Mouse (Mus musculus) hindbrain, embryonic 13.5 days (tissue): ENCODE data around the gene Ptchd4. TPM values are rescaled to one million over a fixed set of nuclear protein-coding genes. Genes with fewer than 3 reads are reported as not detected.

ENCODE experiments used
- ATAC-seq: fragments of 200-750 bp; cut with Nextera tagmentation; 2 replicates; pipeline ENCODE4 v1.8.0; 2017; ENCODE audit warnings: moderate TSS enrichment; ENCODE audit not compliant: low FRiP score
- H3K27ac ChIP-seq: fragments of 300-500 bp; sonication (generic); 2 replicates; pipeline ENCODE4 v1.5.1; 2015; ENCODE audit warnings: inconsistent platforms, mild to moderate bottlenecking, moderate library complexity
- H3K27me3 ChIP-seq: fragments of 300-500 bp; sonication (generic); 2 replicates; pipeline ENCODE4 v1.6.1; 2015; ENCODE audit warnings: mild to moderate bottlenecking, inconsistent platforms
- H3K36me3 ChIP-seq: fragments of 300-500 bp; sonication (generic); 2 replicates; pipeline ENCODE4 v1.6.1; 2015; ENCODE audit warnings: mild to moderate bottlenecking, inconsistent platforms
- H3K4me1 ChIP-seq: fragments of 300-500 bp; sonication (generic); replicated peaks from 2 replicates; pipeline ENCODE4 v1.6.1; 2015; ENCODE audit warnings: inconsistent platforms
- H3K4me2 ChIP-seq: fragments of 300-500 bp; sonication (generic); 2 replicates; pipeline ENCODE4 v1.6.1; 2015; ENCODE audit warnings: inconsistent platforms, mild to moderate bottlenecking, moderate library complexity
- H3K4me3 ChIP-seq: fragments of 300-500 bp; sonication (generic); 2 replicates; pipeline ENCODE4 v1.5.1; 2015; ENCODE audit warnings: mild to moderate bottlenecking, inconsistent platforms
- H3K9ac ChIP-seq: fragments of 300-500 bp; sonication (generic); 2 replicates; pipeline ENCODE4 v1.6.1; 2015; ENCODE audit warnings: mild to moderate bottlenecking, inconsistent platforms
- H3K9me3 ChIP-seq: fragments of 300-500 bp; sonication (generic); 2 replicates; pipeline ENCODE4 v1.6.1; 2016; ENCODE audit warnings: inconsistent platforms
- WGBS: fragments of 180-500 bp; shearing (Covaris S2); methylation state at CpG from one replicate; pipeline ENCODE4 v1.1.7; 2015; 5-methylcytosine and 5-hydroxymethylcytosine counted together
- polyA plus RNA-seq: library from polyadenylated mRNA; unstranded; fragments of >200 nt; fragmentation: Nextera tagmentation; extraction: Ambion mirVana; gene quantifications from 2 replicates; pipeline ENCODE4 v1.2.1, GENCODE M21; 2015

Ptchd4 gene
- polyA plus RNA-seq, 1 experiment from 2014 or later, result 9.9 TPM

DNA sequence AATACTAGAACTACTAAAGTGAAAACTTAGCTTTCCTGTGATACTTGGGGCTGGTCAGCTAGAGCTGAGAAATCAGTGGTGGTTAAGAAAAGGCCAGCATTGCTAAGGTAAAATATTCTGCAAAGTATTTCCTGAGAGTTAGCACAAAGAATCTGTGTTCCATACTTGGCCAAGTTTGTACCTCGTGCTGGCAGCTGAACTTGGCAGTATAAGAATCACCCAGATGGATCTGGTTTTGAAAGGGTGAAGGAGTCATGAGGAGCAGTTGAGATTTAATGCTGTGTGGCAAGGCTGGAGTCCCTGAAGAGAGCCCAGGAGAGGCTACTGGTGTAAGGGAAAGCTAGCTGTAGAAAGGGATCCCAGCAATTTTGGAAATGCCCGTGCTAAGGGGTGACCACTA lies 140.7 kb downstream of the Ptchd4 start:
- Histone ChIP-seq H3K4me2 (no peak overlapping the region), H3K9ac (no peak overlapping the region), H3K4me1 (no peaks in the 10 kb centered on the region), H3K27ac (no peak overlapping the region), H3K9me3 (0 out of 2 replicates have a peak, but pooled peaks cover 2% of the 10 kb centered on the region), H3K36me3 (no peaks in the 10 kb centered on the region), H3K27me3 (no peaks in the 10 kb centered on the region), H3K4me3 (no peak overlapping the region)
- WGBS, result 85% methylated on average over 2 of the region's 2 CpGs
- ATAC-seq, result no peak

DNA sequence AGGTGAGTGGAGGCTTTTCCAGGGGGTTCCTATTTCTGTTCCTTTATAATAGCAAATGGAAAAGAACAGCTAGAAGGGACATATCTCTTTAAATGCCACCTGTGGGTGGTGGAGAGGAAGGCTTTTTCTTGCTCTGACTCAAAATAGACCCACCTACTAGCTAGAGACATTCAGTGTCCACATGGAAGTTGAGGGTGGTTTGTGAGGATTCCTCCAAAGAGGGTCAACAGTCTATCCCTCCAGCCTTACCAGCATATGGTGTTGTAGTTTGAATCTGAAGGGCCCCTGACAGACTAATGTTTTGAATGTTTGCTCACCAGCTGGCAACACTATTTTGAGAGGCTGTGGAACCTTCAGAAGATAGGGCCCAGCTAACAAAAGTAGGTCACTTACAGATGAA lies 147.0 kb downstream of the Ptchd4 start:
- Histone ChIP-seq H3K27ac (no peak overlapping the region), H3K9ac (no peak overlapping the region), H3K27me3 (no peaks in the 10 kb centered on the region), H3K4me3 (no peak overlapping the region), H3K36me3 (no peaks in the 10 kb centered on the region), H3K4me2 (no peak overlapping the region), H3K9me3 (0 out of 2 replicates have a peak, but pooled peaks cover 3% of the 10 kb centered on the region), H3K4me1 (no peaks in the 10 kb centered on the region)
- ATAC-seq, result no peak

DNA sequence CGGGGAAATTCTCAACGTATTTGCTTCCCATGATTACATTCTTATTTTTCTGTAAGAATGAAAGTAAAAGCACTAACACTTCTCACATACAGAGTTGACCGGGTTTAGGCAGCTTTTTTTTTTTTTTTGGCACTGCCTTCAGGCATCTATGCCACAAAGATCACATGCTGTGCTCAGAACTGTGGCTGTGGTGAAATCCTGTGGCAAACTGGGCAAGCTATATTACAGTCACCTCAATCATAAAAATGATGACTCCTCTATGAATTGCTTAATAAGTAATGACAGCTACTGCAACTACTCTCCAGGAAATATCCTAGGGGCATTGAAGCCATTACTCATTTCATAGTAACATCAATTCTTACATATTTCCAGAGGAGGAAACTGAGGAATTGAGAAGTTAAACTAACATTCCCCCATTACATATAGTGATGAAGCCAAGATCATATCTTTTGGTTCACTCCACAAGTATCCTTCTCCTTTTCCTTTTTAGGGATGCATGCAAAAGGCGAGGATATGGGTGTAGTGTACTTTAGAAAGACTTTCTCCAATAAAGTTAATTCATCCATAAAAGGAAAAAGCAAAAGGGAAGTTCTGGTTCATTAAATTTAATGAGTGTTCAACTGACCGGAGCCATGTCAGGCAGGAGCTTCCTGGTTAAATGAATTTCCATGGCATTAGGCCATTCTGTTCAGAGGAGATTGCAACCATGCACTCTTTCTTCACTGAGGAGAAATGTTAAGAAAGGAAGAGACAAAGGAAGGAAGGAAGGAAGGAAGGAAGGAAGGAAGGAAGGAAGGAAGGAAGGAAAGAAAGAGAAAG lies 164.6 kb downstream of the Ptchd4 start:
- H3K9ac ChIP-seq, result no peak overlapping the region
- no peaks in the 10 kb centered on the region for H3K36me3 ChIP-seq
- H3K9me3 ChIP-seq, result no peaks in the 10 kb centered on the region
- WGBS, result 77% methylated on average over 5 of the region's 5 CpGs
- H3K4me3 ChIP-seq, result no peak overlapping the region
- no peak for ATAC-seq
- no peak overlapping the region for H3K27ac ChIP-seq
- H3K4me2 ChIP-seq, result no peak overlapping the region
- H3K4me1 ChIP-seq, result no peaks in the 10 kb centered on the region
- no peaks in the 10 kb centered on the region for H3K27me3 ChIP-seq

DNA sequence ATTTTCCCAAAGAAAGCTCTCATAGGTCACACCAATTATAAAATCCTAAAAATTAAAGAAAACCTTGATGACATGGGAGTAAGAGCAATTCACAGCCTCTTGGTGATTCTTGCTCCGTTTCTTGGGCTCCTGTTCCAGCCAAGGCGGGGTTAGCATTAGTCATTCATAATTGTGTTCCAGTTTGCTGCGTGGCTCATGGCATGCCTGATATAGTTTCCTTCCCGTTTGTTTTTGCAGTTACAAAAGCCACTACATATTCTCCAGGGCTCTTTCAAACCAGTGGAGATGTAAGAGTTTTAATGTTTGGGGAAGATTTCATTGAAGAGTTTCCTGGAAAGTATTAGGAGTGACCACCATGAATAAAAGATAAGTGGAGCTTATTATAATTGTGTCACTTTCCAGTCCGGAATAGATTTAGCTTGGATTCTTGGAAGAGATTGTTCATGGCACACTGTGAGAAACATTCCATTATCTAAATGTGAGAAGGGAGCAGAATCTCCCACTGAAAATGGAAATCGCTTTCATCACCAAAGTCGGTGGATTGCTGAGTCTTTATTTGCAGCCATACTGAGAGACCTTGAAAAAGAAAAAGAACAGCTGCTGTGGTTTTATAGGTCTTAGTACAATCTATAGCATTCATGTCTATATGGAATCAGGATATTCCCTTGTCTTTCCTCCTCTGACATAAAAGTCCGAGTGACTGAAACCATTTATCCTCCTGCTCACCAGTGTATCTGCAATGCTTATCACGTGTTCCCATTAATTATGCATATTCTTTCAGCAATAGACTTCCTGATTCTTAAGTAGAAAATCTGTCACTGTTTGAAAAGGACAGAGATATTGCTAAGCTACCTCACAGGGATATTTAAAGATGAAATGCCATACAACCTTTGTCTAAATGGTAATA lies 193.9 kb downstream of the Ptchd4 start:
- no peak overlapping the region for H3K27ac ChIP-seq
- no peaks in the 10 kb centered on the region for H3K4me1 ChIP-seq
- H3K9ac ChIP-seq, result no peak overlapping the region
- no peaks in the 10 kb centered on the region for H3K9me3 ChIP-seq
- WGBS, result 72% methylated on average over 9 of the region's 9 CpGs
- no peak for ATAC-seq
- no peak overlapping the region for H3K4me3 ChIP-seq
- H3K4me2 ChIP-seq, result no peak overlapping the region
- H3K27me3 ChIP-seq, result no peaks in the 10 kb centered on the region
- no peaks in the 10 kb centered on the region for H3K36me3 ChIP-seq

DNA sequence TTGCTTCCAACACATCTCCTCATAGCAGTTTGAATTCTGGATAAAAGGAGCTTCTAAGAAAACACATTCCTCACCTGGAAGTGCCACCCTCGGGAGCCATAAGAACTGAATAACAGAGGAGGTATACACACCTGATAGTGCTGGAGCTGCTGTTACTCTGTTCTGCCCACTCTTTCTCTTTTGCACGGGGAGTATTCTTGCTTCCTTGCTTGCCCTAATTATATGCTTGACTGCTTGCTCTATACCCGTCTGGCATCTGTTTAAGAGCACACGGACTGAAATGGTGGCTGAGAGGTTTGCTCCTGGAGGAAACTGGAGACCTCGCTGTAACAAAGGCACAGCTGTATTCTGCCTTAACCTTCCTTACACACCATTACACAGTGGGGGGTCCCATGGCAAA lies 214.4 kb downstream of the Ptchd4 start:
- Histone ChIP-seq H3K27me3 (no peaks in the 10 kb centered on the region), H3K9ac (no peak overlapping the region), H3K27ac (no peak overlapping the region), H3K4me2 (no peak overlapping the region), H3K4me1 (no peaks in the 10 kb centered on the region), H3K4me3 (no peak overlapping the region), H3K36me3 (no peaks in the 10 kb centered on the region), H3K9me3 (no peaks in the 10 kb centered on the region)
- WGBS, result 28% methylated on average over 5 of the region's 5 CpGs
- no peak for ATAC-seq

DNA sequence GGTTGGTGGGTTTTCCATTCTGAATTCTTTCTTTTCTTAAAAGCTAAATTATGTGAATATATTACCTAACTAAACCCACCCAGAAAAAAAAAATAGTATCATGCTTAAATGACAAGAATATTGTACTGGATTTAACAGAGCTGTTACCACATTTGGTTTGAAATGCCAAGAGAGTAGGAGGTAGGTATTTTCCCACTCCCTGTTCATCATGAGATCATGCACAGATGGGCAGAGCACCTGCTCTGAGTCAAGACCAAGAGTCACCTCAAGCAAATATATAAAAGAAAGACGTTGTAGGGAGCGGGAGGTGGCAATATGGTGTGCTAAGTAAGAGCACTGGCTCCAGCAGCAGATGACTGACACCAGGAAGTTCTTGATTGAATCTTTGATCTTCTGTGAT lies 233.8 kb downstream of the Ptchd4 start:
- H3K4me2 ChIP-seq, result no peak overlapping the region
- no peak for ATAC-seq
- H3K4me3 ChIP-seq, result no peak overlapping the region
- H3K9ac ChIP-seq, result no peak overlapping the region
- no peaks in the 10 kb centered on the region for H3K4me1 ChIP-seq
- H3K27me3 ChIP-seq, result no peaks in the 10 kb centered on the region
- no peak overlapping the region for H3K27ac ChIP-seq
- 93% methylated on average over 2 of the region's 2 CpGs for WGBS
- no peaks in the 10 kb centered on the region for H3K9me3 ChIP-seq
- no peaks in the 10 kb centered on the region for H3K36me3 ChIP-seq
